In genomic region chr2:98269562-98269961, GRCm38 (mm10) we compare ENCODE assay signal across 20 mouse cellular contexts.
DNase-seq lines count a peak whose midpoint lies in the region; ATAC-seq and TF ChIP-seq lines count a peak whose summit lies in the region.
"Had no signal": no experiment of that assay in that cellular context is flagged by ENCODE, and none has a peak within 500 bp of the region (broad histone marks: within the 10 kb centered on the region; RNA-seq: fewer than 3 reads in every experiment).

No protein-coding gene starts in this region.

- H3K4me3 ChIP-seq in forebrain, embryonic 14.5 days (ENCODE audit: low read depth, low read length): no peak overlapping the region
- no peak overlapping the region for H3K4me3 ChIP-seq in forebrain, embryonic 10.5 days
- no peak overlapping the region for H3K4me3 ChIP-seq in embryonic facial prominence, embryonic 11.5 days (ENCODE audit: low read depth, low read length)
- H3K4me3 ChIP-seq: embryonic facial prominence, embryonic 13.5 days; heart, embryonic 10.5 days; hindbrain, embryonic 15.5 days; liver, embryonic 15.5 days; midbrain, embryonic 13.5 days; neural tube, embryonic 13.5 days had no signal

- no peak overlapping the region for H3K4me2 ChIP-seq in forebrain, embryonic 14.5 days (ENCODE audit: low read length)
- H3K4me2 ChIP-seq in embryonic facial prominence, embryonic 11.5 days (ENCODE audit: low read depth, low read length): no peak overlapping the region
- H3K4me2 ChIP-seq: embryonic facial prominence, embryonic 13.5 days; hindbrain, embryonic 15.5 days; liver, embryonic 15.5 days; midbrain, embryonic 13.5 days; neural tube, embryonic 13.5 days had no signal

- 39% methylated on average over 1 of the region's 1 CpGs for WGBS in forebrain, embryonic 14.5 days
- WGBS in forebrain, embryonic 10.5 days: 46% methylated on average over 1 of the region's 1 CpGs
- WGBS in embryonic facial prominence, embryonic 11.5 days: 16% methylated on average over 1 of the region's 1 CpGs

- TF ChIP-seq CTCF in brain, embryonic 14.5 days (IDR thresholded peaks at IDR 0.05; ENCODE audit: borderline replicate concordance, extremely low read depth, insufficient read depth, insufficient read length): no peak

- no peaks in the 10 kb centered on the region for H3K9me3 ChIP-seq in forebrain, embryonic 14.5 days (replicated peaks; ENCODE audit: control insufficient read depth, low read length)
- no peaks in the 10 kb centered on the region for H3K9me3 ChIP-seq in forebrain, embryonic 10.5 days
- H3K9me3 ChIP-seq in embryonic facial prominence, embryonic 11.5 days (replicated peaks; ENCODE audit: control insufficient read depth, low read length): no peaks in the 10 kb centered on the region
- H3K9me3 ChIP-seq: embryonic facial prominence, embryonic 13.5 days; heart, embryonic 10.5 days; hindbrain, embryonic 15.5 days; liver, embryonic 15.5 days; midbrain, embryonic 13.5 days; neural tube, embryonic 13.5 days had no signal

- H3K27ac ChIP-seq in forebrain, embryonic 14.5 days (ENCODE audit: low read depth, low read length): no peak overlapping the region
- no peak overlapping the region for H3K27ac ChIP-seq in forebrain, embryonic 10.5 days
- H3K27ac ChIP-seq in embryonic facial prominence, embryonic 11.5 days (replicated peaks; ENCODE audit: low read depth, low read length): no peak overlapping the region
- H3K27ac ChIP-seq: embryonic facial prominence, embryonic 13.5 days; heart, embryonic 10.5 days; hindbrain, embryonic 15.5 days; liver, embryonic 15.5 days; midbrain, embryonic 13.5 days; neural tube, embryonic 13.5 days had no signal

- H3K36me3 ChIP-seq in forebrain, embryonic 14.5 days (ENCODE audit: control insufficient read depth, insufficient read depth, low read length): no peaks in the 10 kb centered on the region
- H3K36me3 ChIP-seq in forebrain, embryonic 10.5 days (replicated peaks): no peaks in the 10 kb centered on the region
- no peaks in the 10 kb centered on the region for H3K36me3 ChIP-seq in embryonic facial prominence, embryonic 11.5 days (replicated peaks; ENCODE audit: control insufficient read depth, insufficient read depth, low read depth, low read length)
- H3K36me3 ChIP-seq: embryonic facial prominence, embryonic 13.5 days; heart, embryonic 10.5 days; hindbrain, embryonic 15.5 days; liver, embryonic 15.5 days; midbrain, embryonic 13.5 days; neural tube, embryonic 13.5 days had no signal

- ATAC-seq in forebrain, embryonic 14.5 days: no peak
- ATAC-seq in embryonic facial prominence, embryonic 11.5 days (replicated peaks; ENCODE audit: insufficient number of reproducible peaks, low FRiP score, low TSS enrichment, low read depth): no peak
- ATAC-seq: forebrain, postnatal 0 days; midbrain, embryonic 13.5 days had no signal

- H3K27me3 ChIP-seq in forebrain, embryonic 14.5 days (replicated peaks; ENCODE audit: control insufficient read depth, insufficient read depth, low read length): no peaks in the 10 kb centered on the region
- H3K27me3 ChIP-seq in forebrain, embryonic 10.5 days (ENCODE audit: poor library complexity, severe bottlenecking): no peaks in the 10 kb centered on the region
- H3K27me3 ChIP-seq in embryonic facial prominence, embryonic 11.5 days (ENCODE audit: control insufficient read depth, insufficient read depth, low read length): no peaks in the 10 kb centered on the region
- H3K27me3 ChIP-seq: CH12.LX; embryonic facial prominence, embryonic 13.5 days; hindbrain, embryonic 15.5 days; liver, embryonic 15.5 days; midbrain, embryonic 13.5 days; neural tube, embryonic 13.5 days had no signal

- peak; percentile 14 for DNase-seq in forebrain, embryonic 14.5 days (ENCODE audit: low spot score)
- DNase-seq in forebrain, embryonic 10.5 days (ENCODE audit: extremely low spot score, low spot score): no peak
- peak; percentile 56 for DNase-seq in brain, embryonic 14.5 days (ENCODE audit: low read depth)
- peak; percentile 88 to 90 for DNase-seq in cerebellum, postnatal 10 days
- DNase-seq in embryonic facial prominence, embryonic 11.5 days (ENCODE audit: low spot score): peak; percentile 63
- no peak for DNase-seq in urinary bladder, adult 2 months (ENCODE audit: low spot score)
- no peak for DNase-seq in gastrocnemius, postnatal 25 days
- DNase-seq: adrenal gland, postnatal 36 days; forebrain, postnatal 0 days; kidney, adult 11 months; right cerebral cortex, postnatal 14 days; spleen, adult 18-20 months; thymus, postnatal 36 days had no signal

- no peak for TF ChIP-seq POLR2A in brain, embryonic 14.5 days (IDR thresholded peaks at IDR 0.05; ENCODE audit: borderline replicate concordance, extremely low read depth, insufficient read depth, insufficient read length, poor library complexity, severe bottlenecking)

- no peaks in the 10 kb centered on the region for H3K4me1 ChIP-seq in forebrain, embryonic 14.5 days (ENCODE audit: control insufficient read depth, insufficient read depth, low read length)
- H3K4me1 ChIP-seq in forebrain, embryonic 10.5 days: no peaks in the 10 kb centered on the region
- no peaks in the 10 kb centered on the region for H3K4me1 ChIP-seq in embryonic facial prominence, embryonic 11.5 days (ENCODE audit: control insufficient read depth, insufficient read depth, low read length)
- H3K4me1 ChIP-seq: embryonic facial prominence, embryonic 13.5 days; heart, embryonic 10.5 days; hindbrain, embryonic 15.5 days; liver, embryonic 15.5 days; midbrain, embryonic 13.5 days; neural tube, embryonic 13.5 days had no signal

- no peak overlapping the region for H3K9ac ChIP-seq in forebrain, embryonic 14.5 days (ENCODE audit: low read length)
- no peak overlapping the region for H3K9ac ChIP-seq in embryonic facial prominence, embryonic 11.5 days (replicated peaks; ENCODE audit: low read length)
- H3K9ac ChIP-seq: embryonic facial prominence, embryonic 13.5 days; forebrain, postnatal 0 days; hindbrain, embryonic 15.5 days; liver, embryonic 15.5 days; midbrain, embryonic 13.5 days; neural tube, embryonic 13.5 days had no signal

Comparison
In these comparisons a context has a peak if more than half of its experiments do, and no peak if none do; other contexts are left out.
1. DNase-seq: peak in forebrain, embryonic 14.5 days (single experiment), brain, embryonic 14.5 days (single experiment), cerebellum, postnatal 10 days (2 of 2) and embryonic facial prominence, embryonic 11.5 days (single experiment); none in forebrain, embryonic 10.5 days (single experiment), urinary bladder, adult 2 months (single experiment) and gastrocnemius, postnatal 25 days (single experiment).